Mouse (Mus musculus): ENCODE data around the gene Ormdl3. TPM values are rescaled to one million over a fixed set of nuclear protein-coding genes. Genes with fewer than 3 reads are reported as not detected.

The Ormdl3 gene
- polyA plus RNA-seq, 1 experiment from 2014 or later = 8.0 TPM

GRCm38 (mm10) chr11:98546529-98547307, 40.5 kb downstream of the Ormdl3 start:
- Histone ChIP-seq H3K27me3 (ENCODE audit: control insufficient read depth, insufficient read depth, low read length) (peaks cover 31% of the 10 kb centered on the region), H3K27ac (replicated peaks; ENCODE audit: low read depth, low read length) (no peak overlapping the region), H3K36me3 (replicated peaks; ENCODE audit: control insufficient read depth, insufficient read depth, low read depth, low read length) (no peaks in the 10 kb centered on the region), H3K9me3 (replicated peaks; ENCODE audit: control insufficient read depth, low read length) (no peaks in the 10 kb centered on the region), H3K4me1 (ENCODE audit: control insufficient read depth, insufficient read depth, low read length) (no peaks in the 10 kb centered on the region), H3K4me3 (ENCODE audit: low read depth, low read length) (no peak overlapping the region), H3K9ac (replicated peaks; ENCODE audit: low read length) (no peak overlapping the region), H3K4me2 (ENCODE audit: low read depth, low read length) (no peak overlapping the region)
- ATAC-seq (replicated peaks; ENCODE audit: insufficient number of reproducible peaks, low FRiP score, low TSS enrichment, low read depth) = no peak
- no peak for DNase-seq (ENCODE audit: low spot score)
- 45% methylated on average over 12 of the region's 12 CpGs for WGBS

- no peaks in the 10 kb centered on the region for H3K36me3 ChIP-seq (replicated peaks; ENCODE audit: control insufficient read depth, insufficient read depth, low read depth, low read length)
- no peaks in the 10 kb centered on the region for H3K4me1 ChIP-seq (ENCODE audit: control insufficient read depth, insufficient read depth, low read length)
- ATAC-seq (replicated peaks; ENCODE audit: insufficient number of reproducible peaks, low FRiP score, low TSS enrichment, low read depth) (no peak), DNase-seq (ENCODE audit: low spot score) (peak; percentile 60)
- under 1% methylated on average over 58 of the region's 58 CpGs for WGBS
- peak within 1 kb of the TSS; percentile 48 for H3K9ac ChIP-seq (replicated peaks; ENCODE audit: low read length)
- no peaks in the 10 kb centered on the region for H3K9me3 ChIP-seq (replicated peaks; ENCODE audit: control insufficient read depth, low read length)
- peak within 1 kb of the TSS; percentile 86 for H3K4me2 ChIP-seq (ENCODE audit: low read depth, low read length)
- H3K27ac ChIP-seq (replicated peaks; ENCODE audit: low read depth, low read length) = no peak within 1 kb of the TSS
- peak within 1 kb of the TSS; percentile 37 for H3K4me3 ChIP-seq (ENCODE audit: low read depth, low read length)
- peaks cover 31% of the 10 kb centered on the region for H3K27me3 ChIP-seq (ENCODE audit: control insufficient read depth, insufficient read depth, low read length)
Observed at GRCm38 (mm10) chr11:98545711-98546231, 41.4 kb downstream of the Ormdl3 start, which contains the start of gene Ikzf3. TSS of gene Ikzf3 (minus strand) at chr11:98546031.

- peaks cover 29% of the 10 kb centered on the region for H3K27me3 ChIP-seq (ENCODE audit: control insufficient read depth, insufficient read depth, low read length)
- ATAC-seq (replicated peaks; ENCODE audit: insufficient number of reproducible peaks, low FRiP score, low TSS enrichment, low read depth) = no peak
- 2% methylated on average over 16 of the region's 16 CpGs for WGBS
- DNase-seq (ENCODE audit: low spot score) = peak; percentile 21
- H3K4me3 ChIP-seq (ENCODE audit: low read depth, low read length) = peak overlapping the region; percentile 37
- H3K4me1 ChIP-seq (ENCODE audit: control insufficient read depth, insufficient read depth, low read length) = no peaks in the 10 kb centered on the region
- peak overlapping the region; percentile 86 for H3K4me2 ChIP-seq (ENCODE audit: low read depth, low read length)
- no peaks in the 10 kb centered on the region for H3K9me3 ChIP-seq (replicated peaks; ENCODE audit: control insufficient read depth, low read length)
- H3K9ac ChIP-seq (replicated peaks; ENCODE audit: low read length) = peak overlapping the region; percentile 48; the same call in 1 of the 2 replicates
- no peak overlapping the region for H3K27ac ChIP-seq (replicated peaks; ENCODE audit: low read depth, low read length)
- no peaks in the 10 kb centered on the region for H3K36me3 ChIP-seq (replicated peaks; ENCODE audit: control insufficient read depth, insufficient read depth, low read depth, low read length)
Observed at GRCm38 (mm10) chr11:98544890-98545677, 42.1 kb downstream of the Ormdl3 start.

- DNase-seq (ENCODE audit: low spot score) (no peak), ATAC-seq (replicated peaks; ENCODE audit: insufficient number of reproducible peaks, low FRiP score, low TSS enrichment, low read depth) (no peak)
- no peak overlapping the region for H3K4me3 ChIP-seq (ENCODE audit: low read depth, low read length)
- H3K9me3 ChIP-seq (replicated peaks; ENCODE audit: control insufficient read depth, low read length) = no peaks in the 10 kb centered on the region
- H3K27me3 ChIP-seq (ENCODE audit: control insufficient read depth, insufficient read depth, low read length) = peaks cover 24% of the 10 kb centered on the region
- H3K4me2 ChIP-seq (ENCODE audit: low read depth, low read length) = no peak overlapping the region
- H3K4me1 ChIP-seq (ENCODE audit: control insufficient read depth, insufficient read depth, low read length) = no peaks in the 10 kb centered on the region
- no peak overlapping the region for H3K27ac ChIP-seq (replicated peaks; ENCODE audit: low read depth, low read length)
- H3K36me3 ChIP-seq (replicated peaks; ENCODE audit: control insufficient read depth, insufficient read depth, low read depth, low read length) = no peaks in the 10 kb centered on the region
- WGBS = 79% methylated on average over 1 of the region's 1 CpGs
- H3K9ac ChIP-seq (replicated peaks; ENCODE audit: low read length) = no peak overlapping the region
Observed at GRCm38 (mm10) chr11:98543414-98543813, 43.8 kb downstream of the Ormdl3 start.

GRCm38 (mm10) chr11:98542553-98542952, 44.6 kb downstream of the Ormdl3 start:
- H3K4me3 ChIP-seq (ENCODE audit: low read depth, low read length) = no peak overlapping the region
- no peak for ATAC-seq (replicated peaks; ENCODE audit: insufficient number of reproducible peaks, low FRiP score, low TSS enrichment, low read depth)
- H3K27ac ChIP-seq (replicated peaks; ENCODE audit: low read depth, low read length) = no peak overlapping the region
- no peaks in the 10 kb centered on the region for H3K4me1 ChIP-seq (ENCODE audit: control insufficient read depth, insufficient read depth, low read length)
- no peaks in the 10 kb centered on the region for H3K9me3 ChIP-seq (replicated peaks; ENCODE audit: control insufficient read depth, low read length)
- WGBS = 74% methylated on average over 8 of the region's 8 CpGs
- peaks cover 24% of the 10 kb centered on the region for H3K27me3 ChIP-seq (ENCODE audit: control insufficient read depth, insufficient read depth, low read length)
- H3K9ac ChIP-seq (replicated peaks; ENCODE audit: low read length) = no peak overlapping the region
- no peak overlapping the region for H3K4me2 ChIP-seq (ENCODE audit: low read depth, low read length)
- no peak for DNase-seq (ENCODE audit: low spot score)
- H3K36me3 ChIP-seq (replicated peaks; ENCODE audit: control insufficient read depth, insufficient read depth, low read depth, low read length) = no peaks in the 10 kb centered on the region

- DNase-seq (ENCODE audit: low spot score) = no peak
- no peak overlapping the region for H3K27ac ChIP-seq (replicated peaks; ENCODE audit: low read depth, low read length)
- H3K36me3 ChIP-seq (replicated peaks; ENCODE audit: control insufficient read depth, insufficient read depth, low read depth, low read length) = no peaks in the 10 kb centered on the region
- no peak overlapping the region for H3K9ac ChIP-seq (replicated peaks; ENCODE audit: low read length)
- no peak overlapping the region for H3K4me2 ChIP-seq (ENCODE audit: low read depth, low read length)
- H3K4me1 ChIP-seq (ENCODE audit: control insufficient read depth, insufficient read depth, low read length) = no peaks in the 10 kb centered on the region
- WGBS = 84% methylated on average over 5 of the region's 5 CpGs
- H3K9me3 ChIP-seq (replicated peaks; ENCODE audit: control insufficient read depth, low read length) = no peaks in the 10 kb centered on the region
- peaks cover 4% of the 10 kb centered on the region for H3K27me3 ChIP-seq (ENCODE audit: control insufficient read depth, insufficient read depth, low read length)
- no peak overlapping the region for H3K4me3 ChIP-seq (ENCODE audit: low read depth, low read length)
- ATAC-seq (replicated peaks; ENCODE audit: insufficient number of reproducible peaks, low FRiP score, low TSS enrichment, low read depth) = no peak
Observed at GRCm38 (mm10) chr11:98540319-98540718, 46.8 kb downstream of the Ormdl3 start.

- Histone ChIP-seq H3K9me3 (replicated peaks; ENCODE audit: control insufficient read depth, low read length) (no peaks in the 10 kb centered on the region), H3K9ac (replicated peaks; ENCODE audit: low read length) (no peak overlapping the region), H3K27ac (replicated peaks; ENCODE audit: low read depth, low read length) (no peak overlapping the region), H3K27me3 (ENCODE audit: control insufficient read depth, insufficient read depth, low read length) (no peaks in the 10 kb centered on the region; the same call in 1 of the 2 replicates), H3K4me1 (ENCODE audit: control insufficient read depth, insufficient read depth, low read length) (no peaks in the 10 kb centered on the region), H3K4me2 (ENCODE audit: low read depth, low read length) (no peak overlapping the region), H3K36me3 (replicated peaks; ENCODE audit: control insufficient read depth, insufficient read depth, low read depth, low read length) (no peaks in the 10 kb centered on the region), H3K4me3 (ENCODE audit: low read depth, low read length) (no peak overlapping the region)
- DNase-seq (ENCODE audit: low spot score) (no peak), ATAC-seq (replicated peaks; ENCODE audit: insufficient number of reproducible peaks, low FRiP score, low TSS enrichment, low read depth) (no peak)
Observed at GRCm38 (mm10) chr11:98537480-98538034, 49.6 kb downstream of the Ormdl3 start.

Data from embryonic facial prominence, embryonic 11.5 days (tissue).